Mouse (Mus musculus) MEL (cell line): Measurements from ENCODE around the gene Gpc3. TPM values are rescaled to one million over a fixed set of nuclear protein-coding genes. Genes with fewer than 3 reads are reported as not detected.

Source experiments
- DNase-seq: peaks from one replicate; pipeline ENCODE4 v3.0.0; 2011; ENCODE audit warnings: low read depth, low spot score
- H3K27ac ChIP-seq: 2 replicates; pipeline ENCODE4 v1.5.1; 2012; ENCODE audit warnings: low read depth, mild to moderate bottlenecking, control low read depth, low read length, moderate library complexity; ENCODE audit not compliant: control insufficient read depth
- H3K27me3 ChIP-seq, 2 experiments: fragments of 150-350 bp in 1 of 2; sonication (generic) in 1 of 2; 2 replicates each; pipeline ENCODE4 v1.6.1; 2012; ENCODE audit warnings: low read length in 2 of 2, mild to moderate bottlenecking in 2 of 2, improper control_type of control experiment in 1 of 2, moderate library complexity in 1 of 2; ENCODE audit not compliant: insufficient read depth in 2 of 2, control insufficient read depth in 1 of 2
- H3K36me3 ChIP-seq, 2 experiments: 2 replicates each; pipeline ENCODE4 v1.6.1; 2012 to 2014; ENCODE audit warnings: low read length in 2 of 2, improper control_type of control experiment in 1 of 2, inconsistent platforms in 1 of 2, mild to moderate bottlenecking in 1 of 2; ENCODE audit not compliant: insufficient read depth in 2 of 2, control insufficient read depth in 1 of 2
- H3K4me1 ChIP-seq, 2 experiments: fragments of 150-350 bp in 1 of 2; sonication (generic) in 1 of 2; 2 replicates each; pipeline ENCODE4 v1.6.1; 2012; ENCODE audit warnings: low read length in 2 of 2, improper control_type of control experiment in 1 of 2, mild to moderate bottlenecking in 1 of 2; ENCODE audit not compliant: insufficient read depth in 2 of 2, control insufficient read depth in 1 of 2
- H3K4me3 ChIP-seq, 2 experiments: fragments of 150-350 bp in 1 of 2; sonication (generic) in 1 of 2; 2 replicates each; pipeline ENCODE4 v1.5.1; 2012; ENCODE audit warnings: low read depth in 2 of 2, low read length in 2 of 2, mild to moderate bottlenecking in 2 of 2, moderate library complexity in 2 of 2, control low read depth in 1 of 2, improper control_type of control experiment in 1 of 2; ENCODE audit not compliant: control insufficient read depth in 1 of 2, insufficient read depth in 1 of 2
- H3K79me2 ChIP-seq: 2 replicates; pipeline ENCODE4 v1.6.1; 2012; ENCODE audit warnings: mild to moderate bottlenecking, low read length, moderate library complexity; ENCODE audit not compliant: control insufficient read depth, poor library complexity, insufficient read depth
- H3K9ac ChIP-seq: 2 replicates; pipeline ENCODE4 v1.6.1; 2012; ENCODE audit warnings: low read depth, mild to moderate bottlenecking, control low read depth, low read length, moderate library complexity; ENCODE audit not compliant: control insufficient read depth, poor library complexity, severe bottlenecking
- H3K9me3 ChIP-seq: fragments of 150-350 bp; sonication (generic); replicated peaks from 2 replicates; pipeline ENCODE4 v1.6.1; 2012; ENCODE audit warnings: mild to moderate bottlenecking, low read length, improper control_type of control experiment, moderate library complexity; ENCODE audit not compliant: insufficient read depth
- CHD1 ChIP-seq: IDR thresholded peaks from 2 replicates; pipeline ENCODE4 v1.6.1; 2012; ENCODE audit warnings: low read depth, mild to moderate bottlenecking, inconsistent platforms, low read length, improper control_type of control experiment
- EP300 ChIP-seq, 2 experiments: IDR thresholded peaks; 2 replicates each; pipeline ENCODE4 v1.6.1; 2011; ENCODE audit warnings: improper control_type of control experiment in 2 of 2, low read length in 2 of 2, low read depth in 1 of 2, mild to moderate bottlenecking in 1 of 2
- ETS1 ChIP-seq: IDR thresholded peaks from 2 replicates; pipeline ENCODE4 v1.6.1; 2012; ENCODE audit warnings: low read depth, mild to moderate bottlenecking, inconsistent platforms, low read length, improper control_type of control experiment, moderate library complexity
- GABPA ChIP-seq: IDR thresholded peaks from 2 replicates; pipeline ENCODE4 v1.6.1; 2012; ENCODE audit warnings: low read depth, mild to moderate bottlenecking, inconsistent platforms, low read length, improper control_type of control experiment, moderate library complexity
- HCFC1 ChIP-seq: IDR thresholded peaks from 2 replicates; pipeline ENCODE4 v1.6.1; 2012; ENCODE audit warnings: low read depth, mild to moderate bottlenecking, inconsistent platforms, low read length, improper control_type of control experiment, moderate library complexity
- JUND ChIP-seq: IDR thresholded peaks from 2 replicates; pipeline ENCODE4 v1.6.1; 2011; ENCODE audit warnings: low read depth, mild to moderate bottlenecking, improper control_type of control experiment, low read length
- KAT2A ChIP-seq: conservative IDR thresholded peaks from 2 replicates; pipeline ENCODE4 v1.6.1; 2012; ENCODE audit warnings: low read depth, low read length, improper control_type of control experiment, inconsistent platforms
- MAFK ChIP-seq: IDR thresholded peaks from 2 replicates; pipeline ENCODE4 v1.6.1; 2011; ENCODE audit warnings: low read depth, mild to moderate bottlenecking, low read length, improper control_type of control experiment, borderline replicate concordance
- MAZ ChIP-seq: IDR thresholded peaks from 2 replicates; pipeline ENCODE4 v1.6.1; 2012; ENCODE audit warnings: low read depth, mild to moderate bottlenecking, inconsistent platforms, low read length, improper control_type of control experiment
- MYC ChIP-seq: IDR thresholded peaks from 2 replicates; pipeline ENCODE4 v1.6.1; 2011; ENCODE audit warnings: low read depth, mild to moderate bottlenecking, low read length, improper control_type of control experiment, moderate library complexity
- POLR2A ChIP-seq, 2 experiments: IDR thresholded peaks; 2 replicates each; pipeline ENCODE4 v1.6.1; 2011 to 2012; ENCODE audit warnings: low read length in 2 of 2, mild to moderate bottlenecking in 2 of 2, control low read depth in 1 of 2, improper control_type of control experiment in 1 of 2, low read depth in 1 of 2, moderate library complexity in 1 of 2; ENCODE audit not compliant: control insufficient read depth in 1 of 2, insufficient read depth in 1 of 2, poor library complexity in 1 of 2
- SIN3A ChIP-seq: IDR thresholded peaks from 2 replicates; pipeline ENCODE4 v1.6.1; 2012; ENCODE audit warnings: low read length, improper control_type of control experiment, inconsistent platforms
- SMC3 ChIP-seq: IDR thresholded peaks from 2 replicates; pipeline ENCODE4 v1.6.1; 2011; ENCODE audit warnings: low read depth, low read length, improper control_type of control experiment
- TAL1 ChIP-seq: IDR thresholded peaks from 2 replicates; pipeline ENCODE4 v1.6.1; 2012; ENCODE audit warnings: mild to moderate bottlenecking, inconsistent platforms, low read length, moderate library complexity, mixed read lengths
- TCF12 ChIP-seq: IDR thresholded peaks from 2 replicates; pipeline ENCODE4 v1.6.1; 2014; ENCODE audit warnings: low read depth, mild to moderate bottlenecking, inconsistent platforms, low read length, improper control_type of control experiment, moderate library complexity
- USF1 ChIP-seq: IDR thresholded peaks from 2 replicates; pipeline ENCODE4 v1.6.1; 2014; ENCODE audit warnings: low read depth, mild to moderate bottlenecking, inconsistent platforms, low read length, improper control_type of control experiment, moderate library complexity
- USF2 ChIP-seq, 2 experiments: IDR thresholded peaks; 2 replicates each; pipeline ENCODE4 v1.6.1; 2011 to 2012; ENCODE audit warnings: improper control_type of control experiment in 2 of 2, low read length in 2 of 2, borderline replicate concordance in 1 of 2, inconsistent platforms in 1 of 2, low read depth in 1 of 2, mild to moderate bottlenecking in 1 of 2; ENCODE audit not compliant: insufficient read depth in 1 of 2
- ZC3H11A ChIP-seq: IDR thresholded peaks from 2 replicates; pipeline ENCODE4 v1.6.1; 2012; ENCODE audit warnings: low read depth, mild to moderate bottlenecking, inconsistent platforms, low read length, improper control_type of control experiment
- polyA plus RNA-seq, 2 experiments: library from polyadenylated mRNA; stranded (reverse) in 1 of 2; unstranded in 1 of 2; fragments of >175 nt in 1 of 2; fragments of >200 nt in 1 of 2; gene quantifications; 2 replicates each; pipeline versions ENCODE4 v1.2.1 to v1.2.4; 2012; ENCODE audit warnings: low replicate concordance in 2 of 2, low read depth in 1 of 2; ENCODE audit not compliant: insufficient read length in 2 of 2, insufficient read depth in 1 of 2, missing spikeins in 1 of 2
- total RNA-seq: library from RNA; depleted of rRNA; stranded (reverse); fragments of 300-350 nt; gene quantifications from 2 replicates; pipeline ENCODE4 v1.2.3, GENCODE M21; 2012

Gene Gpc3
- total and polyA plus RNA-seq, 3 experiments, result not detected

DNA sequence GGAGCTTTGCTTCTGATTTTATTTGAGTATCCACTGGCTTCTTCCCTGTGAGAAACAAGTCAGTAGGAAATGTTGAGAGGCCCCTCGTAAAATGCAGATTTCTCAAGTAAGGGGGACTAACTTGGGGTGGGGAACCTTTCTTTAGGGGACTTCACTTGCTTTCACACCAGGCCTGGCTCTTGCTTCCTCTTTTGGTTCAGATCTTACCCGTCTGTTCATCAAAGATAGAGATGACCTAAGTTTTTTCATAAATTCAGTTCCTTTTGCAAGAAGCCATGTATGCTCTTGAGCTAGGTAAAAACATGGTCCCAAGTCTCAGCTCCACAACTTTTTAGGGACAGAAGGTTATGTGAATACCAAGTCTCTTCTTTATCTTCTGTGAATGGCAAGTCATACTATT, 164.6 kb downstream of the Gpc3 start:
- Histone ChIP-seq H3K79me2 (no peaks in the 10 kb centered on the region), H3K4me3 (no peak overlapping the region)
- TF ChIP-seq MYC (no peak), TCF12 (0 out of 2 replicates have a peak, but pooled peaks have one; percentile 9), TAL1 (0 out of 2 replicates have a peak, but pooled peaks have one; percentile 4)
- TF ChIP-seq, all 39 proteins: peak for 2
- no peaks in the 10 kb centered on the region; a peak in 1 of 4 replicates for H3K36me3 ChIP-seq
- no peaks in the 10 kb centered on the region for H3K9me3 ChIP-seq
- H3K27me3 ChIP-seq, result no peaks in the 10 kb centered on the region
- H3K4me1 ChIP-seq, result no peaks in the 10 kb centered on the region
- H3K27ac ChIP-seq, result no peak overlapping the region
- no peak overlapping the region for H3K9ac ChIP-seq
- peak; percentile 39 for DNase-seq

DNA sequence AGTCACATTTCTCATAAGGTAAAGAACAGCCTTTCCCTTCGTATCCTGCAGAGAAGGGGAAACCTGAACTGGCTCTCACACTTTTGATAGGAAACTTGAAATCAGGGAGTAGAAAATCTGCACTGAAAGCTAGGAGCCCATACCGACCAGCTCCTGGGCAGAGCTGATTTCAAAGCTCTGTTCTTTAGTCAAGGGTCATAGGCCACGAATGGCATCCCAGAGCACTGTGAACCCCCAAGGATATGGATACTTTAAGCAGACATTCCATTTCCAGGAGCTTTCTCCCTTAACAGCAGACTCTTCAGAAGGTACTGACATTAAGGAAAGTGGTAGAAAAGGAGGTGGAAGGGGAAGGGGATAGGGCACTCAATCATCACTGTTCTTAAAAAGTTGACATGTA, 165.3 kb downstream of the Gpc3 start:
- H3K27me3 ChIP-seq, result no peaks in the 10 kb centered on the region
- no peak overlapping the region for H3K9ac ChIP-seq
- H3K9me3 ChIP-seq, result no peaks in the 10 kb centered on the region
- DNase-seq, result no peak
- H3K79me2 ChIP-seq, result no peaks in the 10 kb centered on the region
- TF ChIP-seq SIN3A (no peak), USF1 (no peak), CHD1 (no peak), MAZ (no peak), JUND (no peak), EP300 (IDR thresholded peaks at IDR 0.05; ENCODE audit: low read depth in 1 of 2, low read length in 2 of 2) (no peak), POLR2A (IDR thresholded peaks at IDR 0.05; ENCODE audit: control insufficient read depth in 1 of 2, insufficient read depth in 1 of 2, low read depth in 1 of 2, low read length in 2 of 2, poor library complexity in 1 of 2) (no peak)
- H3K27ac ChIP-seq, result no peak overlapping the region
- H3K36me3 ChIP-seq, result no peaks in the 10 kb centered on the region; a peak in 1 of 4 replicates
- no peaks in the 10 kb centered on the region for H3K4me1 ChIP-seq
- no peak overlapping the region for H3K4me3 ChIP-seq

DNA sequence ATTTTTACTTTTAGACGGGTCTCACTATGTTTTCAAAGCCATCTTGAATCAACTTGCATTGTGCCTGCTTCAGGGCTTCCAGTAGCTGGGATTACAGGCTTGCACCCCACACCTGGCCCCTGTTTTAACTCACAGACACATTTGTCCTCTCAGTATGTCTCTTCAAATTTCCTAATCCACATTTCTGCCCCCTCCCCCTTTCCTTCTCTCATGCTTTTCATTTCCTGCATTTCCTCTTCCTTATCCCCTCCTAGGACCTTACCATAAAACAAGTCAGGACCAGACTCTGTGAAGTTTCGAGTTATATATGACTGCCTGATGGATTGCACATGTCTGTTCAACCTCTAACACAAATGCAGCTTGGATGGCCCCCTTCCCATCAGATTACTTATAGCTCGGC, 167.2 kb downstream of the Gpc3 start:
- no peak overlapping the region for H3K4me3 ChIP-seq
- H3K4me1 ChIP-seq, result no peaks in the 10 kb centered on the region
- no peak overlapping the region for H3K27ac ChIP-seq
- no peaks in the 10 kb centered on the region for H3K9me3 ChIP-seq
- no peaks in the 10 kb centered on the region for H3K79me2 ChIP-seq
- DNase-seq, result no peak
- H3K36me3 ChIP-seq, result no peaks in the 10 kb centered on the region; a peak in 1 of 4 replicates
- no peaks in the 10 kb centered on the region for H3K27me3 ChIP-seq
- H3K9ac ChIP-seq, result no peak overlapping the region
- TF ChIP-seq ETS1, result no peak
- no peak for TF ChIP-seq MYC
- no peak for TF ChIP-seq POLR2A (IDR thresholded peaks at IDR 0.05; ENCODE audit: control insufficient read depth in 1 of 2, insufficient read depth in 1 of 2, low read depth in 1 of 2, low read length in 2 of 2, poor library complexity in 1 of 2)
- TF ChIP-seq USF2 (IDR thresholded peaks at IDR 0.05; ENCODE audit: borderline replicate concordance in 1 of 2, insufficient read depth in 1 of 2, low read depth in 1 of 2, low read length in 2 of 2), result no peak
- TF ChIP-seq ZC3H11A, result no peak
- no peak for TF ChIP-seq MAFK
- TF ChIP-seq HCFC1, result no peak
- no peak for TF ChIP-seq KAT2A
- no peak for TF ChIP-seq GABPA
- no peak for TF ChIP-seq SMC3
